Comparison of ENCODE assay signal across 7 mouse cellular contexts in the genomic region with DNA sequence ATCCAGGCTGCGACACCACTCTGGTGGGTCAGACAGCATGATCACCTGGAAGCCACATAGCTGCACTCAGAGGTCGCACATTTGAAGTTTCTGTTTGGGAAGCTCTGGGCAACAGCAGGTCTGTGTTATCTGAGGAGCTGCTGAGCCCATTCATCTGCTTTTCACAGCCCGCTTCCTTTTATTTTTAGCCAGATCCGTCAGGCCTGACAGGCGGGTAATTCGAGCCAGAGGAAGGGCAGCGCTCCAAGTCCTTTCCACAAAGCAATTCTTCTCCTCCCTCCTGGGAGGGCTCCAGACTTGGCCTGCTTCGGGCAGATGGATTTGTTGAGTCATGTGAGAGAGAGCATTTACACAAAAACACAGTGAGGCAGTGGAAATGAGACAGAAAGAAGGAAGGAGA.
DNase-seq lines count a peak whose midpoint lies in the region; ATAC-seq and TF ChIP-seq lines count a peak whose summit lies in the region.

No protein-coding gene starts in this region.

- peaks cover 31% of the 10 kb centered on the region for H3K4me1 ChIP-seq in embryonic fibroblast, embryonic 13.5 days (ENCODE audit: control insufficient read depth, insufficient read depth, low read length)
- H3K4me1 ChIP-seq in limb, embryonic 11.5 days (ENCODE audit: control insufficient read depth, insufficient read depth, low read length), result peaks cover 53% of the 10 kb centered on the region
- peaks cover 50% of the 10 kb centered on the region for H3K4me1 ChIP-seq in midbrain, embryonic 12.5 days
- H3K4me1 ChIP-seq in stomach, embryonic 14.5 days (ENCODE audit: control insufficient read depth, insufficient read depth, low read length), result peaks cover 65% of the 10 kb centered on the region

- no peaks in the 10 kb centered on the region for H3K9me3 ChIP-seq in limb, embryonic 11.5 days (ENCODE audit: control insufficient read depth, low read length)
- no peaks in the 10 kb centered on the region for H3K9me3 ChIP-seq in midbrain, embryonic 12.5 days
- H3K9me3 ChIP-seq in stomach, embryonic 14.5 days (ENCODE audit: control insufficient read depth, low read depth, low read length), result no peaks in the 10 kb centered on the region

- no peak for TF ChIP-seq CTCF in embryonic fibroblast, embryonic 13.5 days (IDR thresholded peaks at IDR 0.05; ENCODE audit: borderline replicate concordance, insufficient read depth, low read length)

- H3K36me3 ChIP-seq in limb, embryonic 11.5 days (ENCODE audit: control insufficient read depth, insufficient read depth, low read length), result no peaks in the 10 kb centered on the region
- no peaks in the 10 kb centered on the region for H3K36me3 ChIP-seq in midbrain, embryonic 12.5 days
- H3K36me3 ChIP-seq in stomach, embryonic 14.5 days (ENCODE audit: control insufficient read depth, insufficient read depth, low read length), result no peaks in the 10 kb centered on the region

- WGBS in limb, embryonic 11.5 days, result under 1% methylated on average over 8 of the region's 8 CpGs
- under 1% methylated on average over 8 of the region's 8 CpGs for WGBS in midbrain, embryonic 12.5 days
- 1% methylated on average over 8 of the region's 8 CpGs for WGBS in stomach, embryonic 14.5 days

- H3K27ac ChIP-seq in embryonic fibroblast, embryonic 13.5 days (ENCODE audit: insufficient read depth, low read length), result peak overlapping the region; percentile 81
- peak overlapping the region; percentile 89 for H3K27ac ChIP-seq in limb, embryonic 11.5 days (replicated peaks; ENCODE audit: low read depth, low read length)
- H3K27ac ChIP-seq in midbrain, embryonic 12.5 days (replicated peaks), result peak overlapping the region; percentile 87
- H3K27ac ChIP-seq in stomach, embryonic 14.5 days (ENCODE audit: low read length), result peak overlapping the region; percentile 83

- no peak overlapping the region for H3K4me3 ChIP-seq in embryonic fibroblast, embryonic 13.5 days (ENCODE audit: insufficient read depth, low read length)
- no peak overlapping the region for H3K4me3 ChIP-seq in limb, embryonic 11.5 days (ENCODE audit: low read depth, low read length)
- H3K4me3 ChIP-seq in midbrain, embryonic 12.5 days, result no peak overlapping the region
- no peak overlapping the region for H3K4me3 ChIP-seq in stomach, embryonic 14.5 days (ENCODE audit: low read depth, low read length)

- peak overlapping the region; percentile 29 for H3K4me2 ChIP-seq in limb, embryonic 11.5 days (ENCODE audit: low read depth, severe bottlenecking)
- H3K4me2 ChIP-seq in midbrain, embryonic 12.5 days (replicated peaks), result peak overlapping the region; percentile 41
- peak overlapping the region; percentile 32 for H3K4me2 ChIP-seq in stomach, embryonic 14.5 days (replicated peaks; ENCODE audit: low read depth, low read length)

- peak; percentile 99 for DNase-seq in brain, adult 2 months (ENCODE audit: low read depth, low spot score)
- peak; percentile 95 to 96 for DNase-seq in heart, adult 9 months (ENCODE audit: low spot score in 2 of 2)
- peak; percentile 96 for DNase-seq in kidney, adult 9 months
- peak; percentile 78 for DNase-seq in limb, embryonic 11.5 days (ENCODE audit: low spot score)

- no peak for TF ChIP-seq POLR2A in embryonic fibroblast, embryonic 13.5 days (IDR thresholded peaks at IDR 0.05; ENCODE audit: low read depth, low read length)

- H3K9ac ChIP-seq in limb, embryonic 11.5 days (ENCODE audit: low read length), result no peak overlapping the region
- H3K9ac ChIP-seq in midbrain, embryonic 12.5 days (replicated peaks), result 0 out of 2 replicates have a peak overlapping the region, but pooled peaks have one; percentile 4
- H3K9ac ChIP-seq in stomach, embryonic 14.5 days (replicated peaks; ENCODE audit: low read depth, low read length), result no peak overlapping the region

- peak; percentile 52; the same call in 1 of the 2 replicates for ATAC-seq in limb, embryonic 11.5 days (ENCODE audit: insufficient number of reproducible peaks, low FRiP score, low TSS enrichment, low read depth)
- peak; percentile 89 for ATAC-seq in midbrain, embryonic 12.5 days (ENCODE audit: low FRiP score, low read depth)
- ATAC-seq in stomach, embryonic 14.5 days (ENCODE audit: insufficient number of reproducible peaks, insufficient read depth, low FRiP score, low read depth), result peak; percentile 78

- no peaks in the 10 kb centered on the region for H3K27me3 ChIP-seq in limb, embryonic 11.5 days (ENCODE audit: control insufficient read depth, insufficient read depth, low read length)
- no peaks in the 10 kb centered on the region for H3K27me3 ChIP-seq in midbrain, embryonic 12.5 days
- H3K27me3 ChIP-seq in stomach, embryonic 14.5 days (ENCODE audit: control insufficient read depth, insufficient read depth, low read length), result no peaks in the 10 kb centered on the region
